23 mouse cellular contexts compared by ENCODE assay signal in genomic region chr1:90364444-90364843, GRCm38 (mm10).
DNase-seq lines count a peak whose midpoint lies in the region; ATAC-seq and TF ChIP-seq lines count a peak whose summit lies in the region.
"Had no signal": no experiment of that assay in that cellular context is flagged by ENCODE, and none has a peak within 500 bp of the region (broad histone marks: within the 10 kb centered on the region; RNA-seq: fewer than 3 reads in every experiment).

No protein-coding gene starts in this region.

- TF ChIP-seq POLR2A in limb, embryonic 14.5 days (IDR thresholded peaks at IDR 0.05; ENCODE audit: borderline replicate concordance, extremely low read depth, insufficient read depth, insufficient read length) = no peak

- no peaks in the 10 kb centered on the region for H3K36me3 ChIP-seq in heart, embryonic 12.5 days
- no peaks in the 10 kb centered on the region for H3K36me3 ChIP-seq in midbrain, embryonic 10.5 days
- H3K36me3 ChIP-seq in midbrain, embryonic 16.5 days (ENCODE audit: control insufficient read depth, insufficient read depth, low read length) = no peaks in the 10 kb centered on the region
- H3K36me3 ChIP-seq in limb, embryonic 14.5 days (ENCODE audit: control insufficient read depth, insufficient read depth, low read length) = no peaks in the 10 kb centered on the region
- H3K36me3 ChIP-seq: heart, embryonic 13.5 days; hindbrain, embryonic 12.5 days; intestine, embryonic 15.5 days; liver, embryonic 15.5 days; lung, embryonic 15.5 days; midbrain, embryonic 13.5 days; stomach, embryonic 15.5 days had no signal

- DNase-seq in heart, adult 8-10 months (ENCODE audit: low spot score) = peak; percentile 38
- no peak for DNase-seq in midbrain, embryonic 10.5 days (ENCODE audit: low spot score)
- peak; percentile 63 for DNase-seq in limb, embryonic 14.5 days (ENCODE audit: low spot score)
- DNase-seq in kidney, postnatal 25 days = no peak
- DNase-seq: adrenal gland, postnatal 25 days; B cell, adult 2 months; cerebellum, adult 11-12 months; cerebellum, postnatal 14 days; gastrocnemius, postnatal 14 days; kidney, adult 2 months; kidney, postnatal 4 days; right cerebral cortex, postnatal 25 days had no signal

- no peak overlapping the region for H3K4me3 ChIP-seq in heart, embryonic 12.5 days
- no peak overlapping the region for H3K4me3 ChIP-seq in midbrain, embryonic 10.5 days
- H3K4me3 ChIP-seq in midbrain, embryonic 16.5 days (ENCODE audit: low read depth, low read length) = no peak overlapping the region
- H3K4me3 ChIP-seq in limb, embryonic 14.5 days (replicated peaks; ENCODE audit: low read length) = no peak overlapping the region
- H3K4me3 ChIP-seq: forebrain, embryonic 13.5 days; heart, embryonic 13.5 days; hindbrain, embryonic 12.5 days; intestine, embryonic 15.5 days; liver, embryonic 15.5 days; lung, embryonic 15.5 days; midbrain, embryonic 13.5 days; stomach, embryonic 15.5 days had no signal

- H3K27me3 ChIP-seq in heart, embryonic 12.5 days (replicated peaks) = no peaks in the 10 kb centered on the region
- no peaks in the 10 kb centered on the region for H3K27me3 ChIP-seq in midbrain, embryonic 10.5 days (ENCODE audit: low read depth, poor library complexity, severe bottlenecking)
- no peaks in the 10 kb centered on the region for H3K27me3 ChIP-seq in midbrain, embryonic 16.5 days (ENCODE audit: control insufficient read depth, insufficient read depth, low read depth, low read length)
- no peaks in the 10 kb centered on the region for H3K27me3 ChIP-seq in limb, embryonic 14.5 days (ENCODE audit: control insufficient read depth, insufficient read depth, low read length)
- H3K27me3 ChIP-seq: forebrain, embryonic 13.5 days; hindbrain, embryonic 12.5 days; intestine, embryonic 15.5 days; liver, embryonic 15.5 days; lung, embryonic 15.5 days; midbrain, embryonic 13.5 days; stomach, embryonic 15.5 days had no signal

- 77% methylated on average over 4 of the region's 4 CpGs for WGBS in heart, embryonic 12.5 days
- 75% methylated on average over 4 of the region's 4 CpGs for WGBS in midbrain, embryonic 10.5 days
- 78% methylated on average over 4 of the region's 4 CpGs for WGBS in midbrain, embryonic 16.5 days
- 24% methylated on average over 4 of the region's 4 CpGs for WGBS in limb, embryonic 14.5 days

- H3K4me2 ChIP-seq in heart, embryonic 12.5 days = no peak overlapping the region
- H3K4me2 ChIP-seq in midbrain, embryonic 16.5 days (ENCODE audit: low read length) = no peak overlapping the region
- H3K4me2 ChIP-seq in limb, embryonic 14.5 days (replicated peaks; ENCODE audit: low read depth, low read length, severe bottlenecking) = peak overlapping the region; percentile 16; the same call in 1 of the 2 replicates
- H3K4me2 ChIP-seq: forebrain, embryonic 13.5 days; heart, embryonic 13.5 days; hindbrain, embryonic 12.5 days; intestine, embryonic 15.5 days; liver, embryonic 15.5 days; lung, embryonic 15.5 days; midbrain, embryonic 13.5 days; stomach, embryonic 15.5 days had no signal

- H3K9ac ChIP-seq in heart, embryonic 12.5 days = no peak overlapping the region
- no peak overlapping the region for H3K9ac ChIP-seq in midbrain, embryonic 16.5 days (ENCODE audit: low read depth, low read length)
- no peak overlapping the region for H3K9ac ChIP-seq in limb, embryonic 14.5 days (ENCODE audit: low read depth, low read length, severe bottlenecking)
- H3K9ac ChIP-seq: forebrain, embryonic 13.5 days; heart, embryonic 13.5 days; hindbrain, embryonic 12.5 days; intestine, embryonic 15.5 days; liver, embryonic 15.5 days; lung, embryonic 15.5 days; midbrain, embryonic 13.5 days; stomach, embryonic 15.5 days had no signal

- no peak overlapping the region for H3K27ac ChIP-seq in heart, embryonic 12.5 days (ENCODE audit: poor library complexity, severe bottlenecking)
- 0 out of 2 replicates have a peak overlapping the region, but pooled peaks have one; percentile 25 for H3K27ac ChIP-seq in midbrain, embryonic 10.5 days (replicated peaks)
- H3K27ac ChIP-seq in midbrain, embryonic 16.5 days (ENCODE audit: low read length) = no peak overlapping the region
- peak overlapping the region; percentile 21 for H3K27ac ChIP-seq in limb, embryonic 14.5 days (replicated peaks; ENCODE audit: low read depth, low read length)
- H3K27ac ChIP-seq: forebrain, embryonic 13.5 days; heart, embryonic 13.5 days; hindbrain, embryonic 12.5 days; hindbrain, postnatal 0 days; intestine, embryonic 15.5 days; liver, embryonic 15.5 days; lung, embryonic 15.5 days; midbrain, embryonic 13.5 days; stomach, embryonic 15.5 days had no signal

- H3K9me3 ChIP-seq in heart, embryonic 12.5 days (replicated peaks) = no peaks in the 10 kb centered on the region
- H3K9me3 ChIP-seq in midbrain, embryonic 10.5 days (replicated peaks) = no peaks in the 10 kb centered on the region
- no peaks in the 10 kb centered on the region for H3K9me3 ChIP-seq in midbrain, embryonic 16.5 days (replicated peaks; ENCODE audit: control insufficient read depth, low read length, poor library complexity, severe bottlenecking)
- no peaks in the 10 kb centered on the region for H3K9me3 ChIP-seq in limb, embryonic 14.5 days (ENCODE audit: control insufficient read depth, low read length)
- H3K9me3 ChIP-seq: forebrain, embryonic 13.5 days; heart, embryonic 13.5 days; hindbrain, embryonic 12.5 days; intestine, embryonic 15.5 days; liver, embryonic 15.5 days; lung, embryonic 15.5 days; midbrain, embryonic 13.5 days; stomach, embryonic 15.5 days had no signal

- no peak for ATAC-seq in heart, embryonic 12.5 days (ENCODE audit: insufficient number of reproducible peaks, low FRiP score)
- no peak for ATAC-seq in midbrain, embryonic 16.5 days
- ATAC-seq in limb, embryonic 14.5 days (ENCODE audit: low FRiP score, low read depth) = peak; percentile 82
- ATAC-seq: forebrain, embryonic 13.5 days; hindbrain, postnatal 0 days; intestine, embryonic 15.5 days; midbrain, embryonic 13.5 days had no signal

- peaks cover 10% of the 10 kb centered on the region for H3K4me1 ChIP-seq in heart, embryonic 12.5 days (replicated peaks)
- H3K4me1 ChIP-seq in midbrain, embryonic 10.5 days = 0 out of 2 replicates have a peak, but pooled peaks cover 4% of the 10 kb centered on the region
- H3K4me1 ChIP-seq in midbrain, embryonic 16.5 days (ENCODE audit: control insufficient read depth, insufficient read depth, low read length) = no peaks in the 10 kb centered on the region
- peaks cover 22% of the 10 kb centered on the region for H3K4me1 ChIP-seq in limb, embryonic 14.5 days (ENCODE audit: control insufficient read depth, insufficient read depth, low read length)
- H3K4me1 ChIP-seq: forebrain, embryonic 13.5 days; hindbrain, embryonic 12.5 days; intestine, embryonic 15.5 days; liver, embryonic 15.5 days; midbrain, embryonic 13.5 days; stomach, embryonic 15.5 days had no signal

Comparison
In these comparisons a context has a peak if more than half of its experiments do, and no peak if none do; other contexts are left out.
1. H3K27ac ChIP-seq: peak in midbrain, embryonic 10.5 days (single experiment) and limb, embryonic 14.5 days (single experiment); none in heart, embryonic 12.5 days (single experiment) and midbrain, embryonic 16.5 days (single experiment).
2. DNase-seq: peak in heart, adult 8-10 months (single experiment) and limb, embryonic 14.5 days (single experiment); none in midbrain, embryonic 10.5 days (single experiment) and kidney, postnatal 25 days (0 of 2).